Mouse (Mus musculus): ENCODE results near the gene Tmem138. TPM values are rescaled to one million over a fixed set of nuclear protein-coding genes. Genes with fewer than 3 reads are reported as not detected.

The Tmem138 gene
- polyA plus RNA-seq, 1 experiment, result 13.0 TPM

DNA sequence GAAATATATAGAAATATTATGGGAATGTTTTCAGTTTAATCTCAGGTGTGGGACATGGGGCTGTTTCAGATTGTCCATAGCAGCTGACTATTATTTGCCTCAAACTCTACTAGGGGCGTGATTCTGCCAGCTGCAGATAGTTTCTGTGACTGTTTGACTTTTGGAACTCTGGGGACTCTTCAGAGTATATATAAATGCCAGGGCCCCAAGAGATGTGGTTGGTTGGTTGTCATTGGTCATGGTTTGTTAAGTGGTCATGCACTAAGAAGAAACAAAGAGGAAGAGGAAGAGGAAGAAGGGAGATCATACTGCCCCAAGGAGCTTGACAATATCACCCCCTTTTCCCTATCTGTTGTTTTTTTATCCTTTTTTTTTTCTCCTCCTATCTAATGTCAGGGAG is 55.2 kb downstream of the Tmem138 start:
- H3K27ac ChIP-seq (ENCODE audit: insufficient read depth, low read length), result no peak overlapping the region
- DNase-seq, result no peak
- no peaks in the 10 kb centered on the region for H3K4me1 ChIP-seq (ENCODE audit: control insufficient read depth, insufficient read depth, low read length)
- WGBS, result 68% methylated on average over 1 of the region's 1 CpGs
- no peak overlapping the region for H3K4me3 ChIP-seq (replicated peaks; ENCODE audit: insufficient read depth, low read depth, low read length)
- TF ChIP-seq CTCF (IDR thresholded peaks at IDR 0.05; ENCODE audit: borderline replicate concordance, insufficient read depth, low read depth, low read length), result no peak
- no peak for TF ChIP-seq POLR2A (IDR thresholded peaks at IDR 0.05; ENCODE audit: borderline replicate concordance, insufficient read depth, low read length)
- H3K27me3 ChIP-seq (ENCODE audit: control insufficient read depth, insufficient read depth, low read length), result no peaks in the 10 kb centered on the region

Other genes with a start within 250 kb of the Tmem138 start
- 173 and 187 TPM in 2 replicates for gene Syt7, start 188.3 kb downstream of the Tmem138 start, polyA plus RNA-seq (2012; rRNA removed)
- gene Lrrc10b, start 119.9 kb downstream of the Tmem138 start, polyA plus RNA-seq (2012; rRNA removed), result 0.54 and 0.57 TPM in 2 replicates
- gene Ppp1r32, start 94.4 kb downstream of the Tmem138 start, polyA plus RNA-seq (2012; rRNA removed), result 1.3 and 1.8 TPM in 2 replicates
- 91.9 and 94.7 TPM in 2 replicates for gene Cpsf7, start 52.1 kb downstream of the Tmem138 start, polyA plus RNA-seq (2012; rRNA removed)
- gene Sdhaf2, start 51.2 kb downstream of the Tmem138 start, polyA plus RNA-seq (2012; rRNA removed), result 60.4 and 61.5 TPM in 2 replicates
- 20.8 and 22.4 TPM in 2 replicates for gene Tmem216, start 21.1 kb downstream of the Tmem138 start, polyA plus RNA-seq (2012; rRNA removed)
- 11.7 and 12.0 TPM in 2 replicates for gene Cyb561a3, start 190 bp downstream of the Tmem138 start, polyA plus RNA-seq (2012; rRNA removed)
- 148 and 150 TPM in 2 replicates for gene Ddb1, start 28.0 kb upstream of the Tmem138 start, polyA plus RNA-seq (2012; rRNA removed)
- gene Tkfc, start 28.3 kb upstream of the Tmem138 start, polyA plus RNA-seq (2012; rRNA removed), result 12.2 and 14.4 TPM in 2 replicates
- 0.20 and 0.21 TPM in 2 replicates for gene Vwce, start 56.9 kb upstream of the Tmem138 start, polyA plus RNA-seq (2012; rRNA removed)
- gene Pga5, start 100.7 kb upstream of the Tmem138 start, polyA plus RNA-seq (2012; rRNA removed), result not detected in 2 replicates
- gene Vps37c, start 111.4 kb upstream of the Tmem138 start, polyA plus RNA-seq (2012; rRNA removed), result 30.6 and 31.4 TPM in 2 replicates
- gene Cd5, start 161.6 kb upstream of the Tmem138 start, polyA plus RNA-seq (2012; rRNA removed), result 0.43 and 0.54 TPM in 2 replicates

Measured in cerebellum, adult 2 months (tissue).